Mouse (Mus musculus) heart, embryonic 14.5 days (tissue): Measurements from ENCODE around the gene Pdzd2. TPM values are rescaled to one million over a fixed set of nuclear protein-coding genes. Genes with fewer than 3 reads are reported as not detected.
A peak's percentile ranks its signal among the peaks of the same experiment; 100 is the strongest.

Source experiments
- ATAC-seq: fragments of 200-750 bp; cut with Nextera tagmentation; 2 replicates; pipeline ENCODE4 v1.8.0; 2017; ENCODE audit warnings: low read depth, moderate TSS enrichment; ENCODE audit not compliant: insufficient number of reproducible peaks, insufficient read depth, low FRiP score
- H3K27ac ChIP-seq, 2 experiments: fragments of 200-500 bp in 1 of 2; fragments of 300-500 bp in 1 of 2; sonication (generic) in 1 of 2; replicated peaks in 1 of 2; 2 replicates each; pipeline ENCODE4 v1.5.1; 2012 to 2014; ENCODE audit warnings: low read depth in 2 of 2, low read length in 2 of 2, control low read depth in 1 of 2, mild to moderate bottlenecking in 1 of 2, mixed read lengths in 1 of 2; ENCODE audit not compliant: control insufficient read depth in 1 of 2, insufficient read depth in 1 of 2
- H3K27me3 ChIP-seq: fragments of 300-500 bp; sonication (generic); 2 replicates; pipeline ENCODE4 v1.6.1; 2014; ENCODE audit warnings: mild to moderate bottlenecking, low read length, control low read depth; ENCODE audit not compliant: control insufficient read depth, insufficient read depth
- H3K36me3 ChIP-seq: fragments of 300-500 bp; sonication (generic); 2 replicates; pipeline ENCODE4 v1.6.1; 2014; ENCODE audit warnings: mild to moderate bottlenecking, control low read depth, low read length, mixed read lengths; ENCODE audit not compliant: control insufficient read depth, insufficient read depth
- H3K4me1 ChIP-seq, 2 experiments: fragments of 200-500 bp in 1 of 2; fragments of 300-500 bp in 1 of 2; sonication (generic) in 1 of 2; 2 replicates each; pipeline ENCODE4 v1.6.1; 2012 to 2014; ENCODE audit warnings: low read length in 2 of 2, control low read depth in 1 of 2, mixed read lengths in 1 of 2; ENCODE audit not compliant: control insufficient read depth in 2 of 2, insufficient read depth in 2 of 2
- H3K4me2 ChIP-seq: fragments of 300-500 bp; sonication (generic); 2 replicates; pipeline ENCODE4 v1.6.1; 2014; ENCODE audit warnings: mild to moderate bottlenecking, low read length
- H3K4me3 ChIP-seq, 2 experiments: fragments of 200-500 bp in 1 of 2; fragments of 300-500 bp in 1 of 2; sonication (generic) in 1 of 2; 2 replicates each; pipeline ENCODE4 v1.5.1; 2012 to 2014; ENCODE audit warnings: low read length in 2 of 2, mild to moderate bottlenecking in 2 of 2, control low read depth in 1 of 2, low read depth in 1 of 2, moderate library complexity in 1 of 2; ENCODE audit not compliant: control insufficient read depth in 1 of 2, insufficient read depth in 1 of 2
- H3K9ac ChIP-seq: fragments of 300-500 bp; sonication (generic); 2 replicates; pipeline ENCODE4 v1.6.1; 2014; ENCODE audit warnings: mild to moderate bottlenecking, low read length
- H3K9me3 ChIP-seq: fragments of 300-500 bp; sonication (generic); 2 replicates; pipeline ENCODE4 v1.6.1; 2016; ENCODE audit warnings: low read length, control low read depth; ENCODE audit not compliant: control insufficient read depth
- WGBS: fragments of 180-500 bp; shearing (Covaris S2); extraction: QIAGEN DNeasy Blood & Tissue Kit; methylation state at CpG from one replicate; pipeline ENCODE4 v1.1.7; 2014; 5-methylcytosine and 5-hydroxymethylcytosine counted together
- polyA plus RNA-seq: library from polyadenylated mRNA; unstranded; fragments of >200 nt; fragmentation: Nextera tagmentation; extraction: Ambion mirVana; gene quantifications from 2 replicates; pipeline ENCODE4 v1.2.1, GENCODE M21; 2014

Gene Pdzd2
- polyA plus RNA-seq, 1 experiment from 2014 or later = 16.8 TPM

GRCm38 (mm10) chr15:12728381-12728780 is 11.3 kb downstream of the Pdzd2 start:
- no peak overlapping the region for H3K9ac ChIP-seq
- no peak overlapping the region for H3K4me2 ChIP-seq
- WGBS = 56% methylated on average over 4 of the region's 4 CpGs
- no peak overlapping the region for H3K27ac ChIP-seq
- peaks cover 12 to 22% of the 10 kb centered on the region in 2 experiments for H3K4me1 ChIP-seq
- no peaks in the 10 kb centered on the region for H3K36me3 ChIP-seq
- no peaks in the 10 kb centered on the region for H3K9me3 ChIP-seq
- ATAC-seq = no peak
- no peak overlapping the region for H3K4me3 ChIP-seq
- H3K27me3 ChIP-seq = no peaks in the 10 kb centered on the region

DNA sequence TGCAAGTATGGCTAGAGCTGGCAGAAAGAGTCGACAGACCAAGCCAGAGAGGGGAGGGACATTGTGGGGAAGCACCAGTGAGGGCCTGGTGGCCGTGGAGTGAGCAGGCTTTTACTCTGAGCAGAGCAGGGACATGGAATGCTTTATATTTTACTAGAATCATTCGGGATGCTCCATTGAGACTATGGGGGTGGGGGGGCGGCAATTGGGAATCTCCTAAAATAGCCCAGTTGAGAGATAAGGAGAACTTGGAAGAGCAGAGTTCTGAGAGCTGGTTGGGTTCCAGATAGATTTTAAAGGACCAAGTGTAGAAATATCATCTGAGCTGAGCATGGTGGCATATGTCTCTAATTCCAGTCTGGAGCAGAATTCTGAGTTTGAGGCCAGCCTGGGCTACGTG is 14.5 kb downstream of the Pdzd2 start:
- H3K4me1 ChIP-seq = peaks cover 6 to 8% of the 10 kb centered on the region in 2 experiments; a peak in 3 of 4 replicates
- 31% methylated on average over 5 of the region's 5 CpGs for WGBS
- H3K9ac ChIP-seq = no peak overlapping the region
- H3K9me3 ChIP-seq = no peaks in the 10 kb centered on the region
- peaks cover 4% of the 10 kb centered on the region; the same call in 1 of the 2 replicates for H3K36me3 ChIP-seq
- no peak overlapping the region for H3K4me2 ChIP-seq
- no peak for ATAC-seq
- no peaks in the 10 kb centered on the region for H3K27me3 ChIP-seq
- no peak overlapping the region for H3K4me3 ChIP-seq
- H3K27ac ChIP-seq = no peak overlapping the region

DNA sequence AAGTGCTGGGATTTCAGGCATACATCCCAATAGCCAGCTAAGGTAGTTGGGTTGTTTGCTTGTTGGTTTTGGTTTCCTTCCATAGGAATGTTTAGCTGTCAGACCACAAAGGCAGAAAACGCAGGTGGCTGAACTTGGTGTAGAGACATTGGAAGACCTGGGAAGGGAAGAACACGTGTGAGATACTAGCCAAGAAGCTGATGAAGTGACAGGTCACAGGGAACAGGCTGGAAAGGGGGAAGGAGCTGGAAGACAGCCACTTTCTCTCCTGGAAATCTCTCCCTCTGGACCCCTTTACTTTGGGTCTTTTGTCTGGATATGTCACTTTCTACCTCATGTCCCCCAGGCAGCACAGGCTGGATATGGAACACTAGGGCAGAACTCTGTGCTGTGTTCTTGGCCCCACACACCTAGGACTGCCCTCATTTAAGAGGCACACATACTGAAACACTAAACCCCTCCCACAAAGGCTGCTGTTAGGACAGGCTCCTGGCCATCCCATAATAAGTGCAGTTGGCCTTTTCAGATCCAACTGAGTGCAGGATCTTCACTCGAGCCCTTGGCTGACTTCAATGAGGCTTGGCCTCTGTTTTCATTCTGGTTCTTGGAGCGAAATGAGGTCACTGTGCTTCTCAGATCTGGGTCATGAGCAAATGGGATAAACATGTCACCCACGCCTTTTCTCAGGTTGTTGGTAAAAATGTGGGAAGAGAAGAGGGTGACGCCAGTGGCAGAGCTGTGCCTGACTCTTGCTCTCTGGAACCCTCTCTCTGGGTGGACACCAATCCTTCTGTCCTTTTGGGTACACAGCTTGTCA is 17.8 kb downstream of the Pdzd2 start:
- peaks cover 7 to 11% of the 10 kb centered on the region in 2 experiments; a peak in 2 of 4 replicates for H3K4me1 ChIP-seq
- WGBS = 63% methylated on average over 6 of the region's 6 CpGs
- H3K27ac ChIP-seq = no peak overlapping the region
- H3K9ac ChIP-seq = no peak overlapping the region
- no peaks in the 10 kb centered on the region for H3K27me3 ChIP-seq
- no peak for ATAC-seq
- H3K4me2 ChIP-seq = no peak overlapping the region
- peaks cover 4% of the 10 kb centered on the region; the same call in 1 of the 2 replicates for H3K36me3 ChIP-seq
- no peaks in the 10 kb centered on the region for H3K9me3 ChIP-seq
- no peak overlapping the region for H3K4me3 ChIP-seq

DNA sequence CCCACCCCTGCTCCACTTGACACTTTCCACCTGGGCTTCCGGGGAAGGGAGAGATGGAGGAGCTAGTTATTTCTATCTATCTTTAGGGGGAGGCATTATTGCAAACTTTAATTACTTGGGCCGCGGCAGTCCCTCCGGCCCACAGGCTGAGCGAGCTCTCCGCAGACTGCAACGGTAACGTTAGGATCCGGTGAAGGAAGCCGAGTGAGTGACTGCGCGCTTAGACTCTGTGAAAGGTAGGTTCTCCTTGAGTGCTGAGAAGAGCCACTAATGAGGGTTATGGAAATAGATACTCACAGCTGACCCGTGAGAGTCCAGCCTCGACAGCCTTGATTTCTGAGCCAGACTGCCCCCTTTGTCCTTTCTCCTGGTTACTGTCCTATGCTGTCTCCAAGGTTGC is 20.9 kb downstream of the Pdzd2 start:
- Histone ChIP-seq H3K4me1 (peaks cover 10 to 25% of the 10 kb centered on the region in 2 experiments), H3K36me3 (peaks cover 4% of the 10 kb centered on the region; the same call in 1 of the 2 replicates), H3K27ac (no peak overlapping the region), H3K9ac (no peak overlapping the region), H3K4me2 (no peak overlapping the region), H3K4me3 (no peak overlapping the region), H3K9me3 (no peaks in the 10 kb centered on the region), H3K27me3 (no peaks in the 10 kb centered on the region)
- no peak for ATAC-seq
- WGBS = 60% methylated on average over 14 of the region's 14 CpGs

DNA sequence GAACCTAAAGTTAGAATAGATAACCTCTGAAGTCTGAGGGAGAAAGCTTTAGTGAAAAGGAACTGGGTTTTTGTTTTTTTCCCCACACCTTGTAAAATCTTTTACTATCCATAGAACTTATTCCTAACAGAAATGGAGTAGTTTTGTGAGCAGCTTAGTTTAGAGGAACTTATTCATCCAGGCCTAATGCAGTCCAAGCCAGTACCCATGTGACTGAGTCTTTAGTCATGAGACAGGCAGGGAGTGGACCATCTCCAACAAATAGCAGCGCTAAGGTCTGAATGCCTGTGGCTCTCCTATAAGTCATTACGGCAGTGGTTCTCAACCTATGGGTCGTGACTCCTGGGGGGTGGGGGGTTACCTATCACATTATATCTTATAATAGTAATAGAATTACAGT is 22.3 kb downstream of the Pdzd2 start:
- H3K27me3 ChIP-seq = no peaks in the 10 kb centered on the region
- H3K4me3 ChIP-seq = no peak overlapping the region
- no peaks in the 10 kb centered on the region for H3K9me3 ChIP-seq
- H3K36me3 ChIP-seq = peaks cover 6% of the 10 kb centered on the region; the same call in 1 of the 2 replicates
- no peak overlapping the region for H3K27ac ChIP-seq
- H3K4me1 ChIP-seq = peaks cover 10 to 29% of the 10 kb centered on the region in 2 experiments
- no peak overlapping the region for H3K9ac ChIP-seq
- no peak overlapping the region for H3K4me2 ChIP-seq
- WGBS = 87% methylated on average over 3 of the region's 3 CpGs
- ATAC-seq = no peak

- no peak overlapping the region for H3K27ac ChIP-seq
- no peaks in the 10 kb centered on the region for H3K27me3 ChIP-seq
- H3K4me3 ChIP-seq = no peak overlapping the region
- peaks cover 10 to 29% of the 10 kb centered on the region in 2 experiments for H3K4me1 ChIP-seq
- WGBS = 75% methylated on average over 8 of the region's 8 CpGs
- H3K4me2 ChIP-seq = no peak overlapping the region
- no peak overlapping the region for H3K9ac ChIP-seq
- no peak for ATAC-seq
- no peaks in the 10 kb centered on the region for H3K9me3 ChIP-seq
- peaks cover 7% of the 10 kb centered on the region; the same call in 1 of the 2 replicates for H3K36me3 ChIP-seq
These were observed 22.8 kb downstream of the Pdzd2 start for GRCm38 (mm10) chr15:12716881-12717280.

DNA sequence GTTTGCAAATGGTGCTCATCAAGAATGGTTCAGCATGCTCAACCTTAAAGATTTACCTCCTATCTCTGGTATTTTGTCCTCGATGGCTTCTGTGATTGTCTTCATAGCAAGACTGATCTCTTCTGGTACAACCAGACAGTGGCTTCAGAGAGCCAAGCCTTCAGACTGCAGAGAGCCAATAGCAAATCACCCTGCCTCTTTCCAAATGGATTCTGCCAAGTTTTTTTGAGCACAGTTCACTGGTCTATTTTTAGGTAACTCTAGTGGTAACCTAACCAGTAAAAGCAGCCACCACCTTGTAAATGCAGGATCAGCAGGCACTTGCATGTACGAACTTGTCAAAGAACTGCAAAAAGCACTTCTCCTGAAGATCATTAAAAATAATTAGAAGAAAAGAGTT is 25.4 kb downstream of the Pdzd2 start:
- Histone ChIP-seq H3K27me3 (no peaks in the 10 kb centered on the region), H3K9me3 (no peaks in the 10 kb centered on the region), H3K27ac (peak overlapping the region; percentile 80 to 84), H3K36me3 (0 out of 2 replicates have a peak, but pooled peaks cover 12% of the 10 kb centered on the region), H3K9ac (no peak overlapping the region), H3K4me2 (no peak overlapping the region), H3K4me1 (peaks cover 10 to 29% of the 10 kb centered on the region in 2 experiments), H3K4me3 (no peak overlapping the region)
- 29% methylated on average over 2 of the region's 2 CpGs for WGBS
- 0 out of 2 replicates have a peak, but pooled peaks have one; percentile 23 for ATAC-seq
